Mouse (Mus musculus): ENCODE measurements around the gene Lctl.

DNA sequence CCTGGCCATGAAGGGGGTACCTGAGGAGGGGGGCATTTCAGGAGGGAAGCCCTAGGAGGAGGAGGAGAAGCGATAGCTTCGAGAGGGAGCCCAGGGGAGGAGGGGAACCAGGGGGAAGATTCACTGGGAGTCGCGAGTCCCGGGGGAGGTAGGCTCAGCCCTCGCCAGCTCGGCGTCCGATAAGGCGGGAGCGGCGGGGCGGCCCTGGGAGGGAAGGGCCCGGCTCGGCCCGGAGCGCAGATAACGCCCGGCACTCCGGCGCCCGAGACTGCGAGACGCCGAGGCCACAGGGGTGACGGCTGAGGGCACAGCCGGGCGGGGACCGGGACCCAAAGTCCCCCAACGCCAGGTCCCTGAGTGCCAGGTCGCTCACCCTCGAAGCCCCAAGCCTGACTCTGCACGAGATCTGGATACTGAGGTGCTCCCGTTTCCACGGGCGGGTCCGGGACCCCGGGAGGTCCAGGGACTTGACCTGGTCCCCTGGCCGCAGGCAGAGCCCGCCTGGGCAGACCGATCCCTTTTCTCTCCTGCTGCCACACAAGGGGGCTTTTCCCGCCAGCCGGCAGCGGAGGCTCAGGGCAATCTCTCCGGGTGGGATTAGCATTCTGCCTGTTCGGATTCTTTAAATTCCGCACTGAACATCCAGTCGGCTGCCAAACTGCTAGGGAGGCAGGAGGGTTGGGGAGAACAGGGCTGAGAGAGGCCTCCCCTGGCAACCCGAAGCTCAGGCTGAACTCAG, 32.1 kb upstream of the Lctl start:
- TF ChIP-seq KAT2A (IDR thresholded peaks at IDR 0.05; ENCODE audit: insufficient replicate concordance, low read length) (no peak), POLR2A (IDR thresholded peaks at IDR 0.05; ENCODE audit: low read depth, low read length) (no peak), CTCF (conservative IDR thresholded peaks at IDR 0.05 in 1 of 2, IDR thresholded peaks at IDR 0.05 in 1 of 2; ENCODE audit: low read depth in 2 of 2, low read length in 2 of 2) (no peak), USF1 (IDR thresholded peaks at IDR 0.05; ENCODE audit: low read depth, low read length) (no peak), SMC3 (IDR thresholded peaks at IDR 0.05; ENCODE audit: low read depth, low read length) (no peak)
